Mouse (Mus musculus) embryonic facial prominence, embryonic 12.5 days (tissue): ENCODE measurements at regions not wholly inside any gene's neighbourhood (a gene's known extent, or its start where the extent isn't known, plus 50 kb on each side); places are given as distances from the start of the nearest gene placed in this dataset.

ENCODE experiments used
- ATAC-seq: fragments of 200-750 bp; cut with Nextera tagmentation; 2 replicates; pipeline ENCODE4 v1.8.0; 2017; ENCODE audit not compliant: insufficient number of reproducible peaks, insufficient read depth, low FRiP score, low TSS enrichment
- H3K27ac ChIP-seq: fragments of 300-500 bp; sonication (generic); 2 replicates; pipeline ENCODE4 v1.5.1; 2016; ENCODE audit warnings: mild to moderate bottlenecking
- H3K27me3 ChIP-seq: fragments of 300-500 bp; sonication (generic); 2 replicates; pipeline ENCODE4 v1.6.1; 2016; ENCODE audit warnings: mild to moderate bottlenecking, moderate library complexity
- H3K36me3 ChIP-seq: fragments of 300-500 bp; sonication (generic); 2 replicates; pipeline ENCODE4 v1.6.1; 2016; ENCODE audit warnings: mild to moderate bottlenecking
- H3K4me1 ChIP-seq: fragments of 300-500 bp; sonication (generic); 2 replicates; pipeline ENCODE4 v1.6.1; 2016
- H3K4me2 ChIP-seq: fragments of 300-500 bp; sonication (generic); replicated peaks from 2 replicates; pipeline ENCODE4 v1.6.1; 2016; ENCODE audit warnings: mild to moderate bottlenecking, moderate library complexity
- H3K4me3 ChIP-seq: fragments of 300-500 bp; sonication (generic); 2 replicates; pipeline ENCODE4 v1.5.1; 2016; ENCODE audit warnings: mild to moderate bottlenecking
- H3K9ac ChIP-seq: fragments of 300-500 bp; sonication (generic); 2 replicates; pipeline ENCODE4 v1.6.1; 2016; ENCODE audit warnings: mild to moderate bottlenecking, moderate library complexity
- H3K9me3 ChIP-seq: fragments of 300-500 bp; sonication (generic); 2 replicates; pipeline ENCODE4 v1.6.1; 2016; ENCODE audit warnings: mild to moderate bottlenecking, moderate library complexity
- WGBS: fragments of 180-500 bp; shearing (Covaris S2); methylation state at CpG from one replicate; pipeline ENCODE4 v1.1.7; 2016; 5-methylcytosine and 5-hydroxymethylcytosine counted together

GRCm38 (mm10) chr3:14975203-14975602 lies 89.1 kb downstream of the Car2 start:
- WGBS = 89% methylated on average over 2 of the region's 2 CpGs
- Histone ChIP-seq H3K9me3 (no peaks in the 10 kb centered on the region), H3K27me3 (no peaks in the 10 kb centered on the region), H3K27ac (no peak overlapping the region), H3K9ac (no peak overlapping the region), H3K4me1 (no peaks in the 10 kb centered on the region), H3K4me2 (no peak overlapping the region), H3K36me3 (no peaks in the 10 kb centered on the region), H3K4me3 (no peak overlapping the region)
- no peak for ATAC-seq

GRCm38 (mm10) chr3:14979116-14979613 lies 93.1 kb downstream of the Car2 start:
- Histone ChIP-seq H3K9ac (no peak overlapping the region), H3K27ac (no peak overlapping the region), H3K36me3 (no peaks in the 10 kb centered on the region), H3K9me3 (no peaks in the 10 kb centered on the region), H3K4me2 (no peak overlapping the region), H3K4me1 (no peaks in the 10 kb centered on the region), H3K27me3 (no peaks in the 10 kb centered on the region), H3K4me3 (no peak overlapping the region)
- WGBS = 67% methylated on average over 5 of the region's 5 CpGs
- no peak for ATAC-seq

DNA sequence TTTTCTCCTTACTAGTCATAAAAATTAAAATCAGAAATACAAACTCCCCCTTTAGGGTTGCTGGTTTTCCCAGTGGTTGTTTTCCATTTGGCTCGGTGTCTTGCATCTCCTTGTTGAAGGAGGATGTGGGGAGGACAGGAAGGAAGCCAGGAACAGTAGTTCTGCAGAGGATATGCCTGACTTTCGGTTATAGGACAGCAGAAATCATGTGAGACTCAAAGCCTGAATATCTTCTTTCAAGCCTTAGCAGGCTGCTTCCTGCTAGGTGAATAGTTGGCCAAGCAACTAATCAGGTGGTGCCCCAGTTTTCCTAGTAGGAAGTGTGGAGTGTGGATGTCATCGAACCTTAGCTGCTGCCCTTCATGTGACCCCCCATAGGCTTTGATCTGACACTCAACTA lies 103.6 kb downstream of the Car2 start:
- no peak for ATAC-seq
- WGBS = 64% methylated on average over 3 of the region's 3 CpGs
- H3K9me3 ChIP-seq = no peaks in the 10 kb centered on the region
- no peak overlapping the region for H3K4me3 ChIP-seq
- H3K36me3 ChIP-seq = no peaks in the 10 kb centered on the region
- H3K9ac ChIP-seq = no peak overlapping the region
- H3K4me1 ChIP-seq = no peaks in the 10 kb centered on the region
- H3K4me2 ChIP-seq = no peak overlapping the region
- no peak overlapping the region for H3K27ac ChIP-seq
- no peaks in the 10 kb centered on the region for H3K27me3 ChIP-seq

DNA sequence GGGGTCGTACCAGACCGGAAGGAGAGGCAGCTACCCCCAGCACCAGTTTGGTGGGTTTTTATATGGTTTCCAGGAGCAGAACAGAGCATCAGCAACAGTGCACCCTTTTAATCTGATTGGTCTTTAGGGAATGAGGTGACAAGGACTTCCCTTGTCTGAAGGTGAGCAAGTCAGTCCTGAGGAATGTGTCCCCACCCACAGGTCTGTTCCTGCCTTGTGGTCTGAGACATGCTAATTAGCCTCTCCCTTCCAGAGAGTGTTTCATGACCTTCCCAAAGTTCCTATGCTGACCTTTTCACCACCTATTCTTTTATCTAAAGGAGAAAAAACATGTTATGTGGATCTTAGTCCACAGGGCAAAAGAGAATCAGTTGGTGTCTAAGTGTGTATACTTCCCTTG lies 107.9 kb downstream of the Car2 start:
- Histone ChIP-seq H3K9me3 (no peaks in the 10 kb centered on the region), H3K27me3 (no peaks in the 10 kb centered on the region), H3K36me3 (no peaks in the 10 kb centered on the region), H3K4me2 (no peak overlapping the region), H3K27ac (no peak overlapping the region), H3K9ac (no peak overlapping the region), H3K4me1 (no peaks in the 10 kb centered on the region), H3K4me3 (no peak overlapping the region)
- ATAC-seq = no peak
- 78% methylated on average over 2 of the region's 2 CpGs for WGBS

GRCm38 (mm10) chr3:14997241-14997640 lies 111.2 kb downstream of the Car2 start:
- no peaks in the 10 kb centered on the region for H3K4me1 ChIP-seq
- no peak overlapping the region for H3K4me3 ChIP-seq
- H3K9me3 ChIP-seq = no peaks in the 10 kb centered on the region
- no peak overlapping the region for H3K9ac ChIP-seq
- no peaks in the 10 kb centered on the region for H3K36me3 ChIP-seq
- H3K27ac ChIP-seq = no peak overlapping the region
- 82% methylated on average over 3 of the region's 3 CpGs for WGBS
- ATAC-seq = no peak
- no peaks in the 10 kb centered on the region for H3K27me3 ChIP-seq
- H3K4me2 ChIP-seq = no peak overlapping the region

DNA sequence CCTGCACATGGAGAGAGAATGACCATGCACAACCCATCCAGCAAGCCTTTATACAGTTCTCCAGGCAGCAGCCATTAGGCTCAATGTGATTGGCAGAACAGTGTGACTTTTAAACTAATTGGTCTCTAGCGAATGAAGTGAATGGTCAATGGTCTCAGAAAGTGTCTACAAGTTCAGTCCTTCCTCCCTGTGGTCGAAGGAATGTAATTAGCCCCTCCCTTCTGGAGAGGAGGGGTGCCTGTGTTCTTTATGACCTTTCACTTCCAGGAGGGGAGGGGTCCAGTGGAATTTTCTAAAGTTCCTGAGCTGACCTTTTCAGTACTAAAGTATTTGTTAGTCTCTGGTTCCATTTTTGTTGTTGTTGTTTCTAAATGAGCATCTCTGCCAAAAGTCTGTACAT lies 112.4 kb downstream of the Car2 start:
- Histone ChIP-seq H3K27me3 (no peaks in the 10 kb centered on the region), H3K36me3 (no peaks in the 10 kb centered on the region), H3K4me2 (no peak overlapping the region), H3K4me3 (no peak overlapping the region), H3K9ac (no peak overlapping the region), H3K4me1 (no peaks in the 10 kb centered on the region), H3K9me3 (no peaks in the 10 kb centered on the region), H3K27ac (no peak overlapping the region)
- WGBS = 41% methylated on average over 2 of the region's 2 CpGs
- ATAC-seq = no peak

- ATAC-seq = no peak
- WGBS = 85% methylated on average over 1 of the region's 1 CpGs
- no peak overlapping the region for H3K4me3 ChIP-seq
- no peaks in the 10 kb centered on the region for H3K36me3 ChIP-seq
- no peak overlapping the region for H3K27ac ChIP-seq
- H3K4me1 ChIP-seq = no peaks in the 10 kb centered on the region
- H3K9me3 ChIP-seq = no peaks in the 10 kb centered on the region
- H3K4me2 ChIP-seq = no peak overlapping the region
- no peaks in the 10 kb centered on the region for H3K27me3 ChIP-seq
- no peak overlapping the region for H3K9ac ChIP-seq
Measured at GRCm38 (mm10) chr3:14999411-14999810, 113.3 kb downstream of the Car2 start.

- H3K9me3 ChIP-seq = no peaks in the 10 kb centered on the region
Measured at GRCm38 (mm10) chr3:14999914-15000313, 113.8 kb downstream of the Car2 start.

DNA sequence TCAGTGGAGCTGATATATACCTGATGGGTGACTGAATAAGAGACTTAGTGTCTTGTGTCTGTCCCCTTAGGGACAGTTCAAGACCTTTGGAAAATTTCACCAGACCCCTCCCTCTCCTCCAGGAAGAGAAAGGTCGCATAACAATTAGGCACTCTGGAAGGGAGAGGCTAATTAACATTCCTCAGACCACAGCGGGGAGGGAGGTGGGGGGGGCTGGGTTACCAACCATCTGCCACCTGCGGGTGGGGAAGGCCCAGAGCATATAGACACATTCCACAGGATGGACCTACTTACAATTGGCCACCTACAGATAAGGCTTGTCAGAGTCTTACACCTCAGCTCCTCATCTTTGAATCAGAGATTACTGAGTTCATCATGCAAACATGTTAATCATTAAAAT lies 114.6 kb downstream of the Car2 start:
- Histone ChIP-seq H3K36me3 (no peaks in the 10 kb centered on the region), H3K9ac (no peak overlapping the region), H3K27me3 (no peaks in the 10 kb centered on the region), H3K4me2 (no peak overlapping the region), H3K4me1 (no peaks in the 10 kb centered on the region), H3K27ac (no peak overlapping the region), H3K4me3 (no peak overlapping the region), H3K9me3 (no peaks in the 10 kb centered on the region)
- ATAC-seq = no peak
- 0% methylated on average over 3 of the region's 3 CpGs for WGBS

More at GRCm38 (mm10) chr3:14999914-15000313, 113.8 kb downstream of the Car2 start:
- no peak overlapping the region for H3K4me2 ChIP-seq
- no peaks in the 10 kb centered on the region for H3K4me1 ChIP-seq
- no peaks in the 10 kb centered on the region for H3K27me3 ChIP-seq
- no peak overlapping the region for H3K4me3 ChIP-seq
- no peak overlapping the region for H3K27ac ChIP-seq
- ATAC-seq = no peak
- no peaks in the 10 kb centered on the region for H3K36me3 ChIP-seq
- H3K9ac ChIP-seq = no peak overlapping the region

GRCm38 (mm10) chr3:15007821-15008220 lies 121.7 kb downstream of the Car2 start:
- no peaks in the 10 kb centered on the region for H3K27me3 ChIP-seq
- no peak for ATAC-seq
- no peaks in the 10 kb centered on the region for H3K4me1 ChIP-seq
- WGBS = 75% methylated on average over 3 of the region's 3 CpGs
- no peak overlapping the region for H3K4me2 ChIP-seq
- no peak overlapping the region for H3K9ac ChIP-seq
- no peak overlapping the region for H3K4me3 ChIP-seq
- no peaks in the 10 kb centered on the region for H3K9me3 ChIP-seq
- H3K36me3 ChIP-seq = no peaks in the 10 kb centered on the region
- H3K27ac ChIP-seq = no peak overlapping the region

GRCm38 (mm10) chr3:15008501-15008900 lies 122.4 kb downstream of the Car2 start:
- Histone ChIP-seq H3K27ac (no peak overlapping the region), H3K4me3 (no peak overlapping the region), H3K4me2 (no peak overlapping the region), H3K9ac (no peak overlapping the region), H3K27me3 (no peaks in the 10 kb centered on the region), H3K36me3 (no peaks in the 10 kb centered on the region), H3K4me1 (no peaks in the 10 kb centered on the region), H3K9me3 (no peaks in the 10 kb centered on the region)
- no peak for ATAC-seq
- 79% methylated on average over 1 of the region's 1 CpGs for WGBS

- H3K4me2 ChIP-seq = no peak overlapping the region
- H3K27ac ChIP-seq = no peak overlapping the region
- H3K27me3 ChIP-seq = no peaks in the 10 kb centered on the region
- no peak overlapping the region for H3K9ac ChIP-seq
- H3K4me1 ChIP-seq = no peaks in the 10 kb centered on the region
- 86% methylated on average over 2 of the region's 2 CpGs for WGBS
- H3K4me3 ChIP-seq = no peak overlapping the region
- H3K9me3 ChIP-seq = no peaks in the 10 kb centered on the region
- H3K36me3 ChIP-seq = no peaks in the 10 kb centered on the region
- ATAC-seq = no peak
Measured at GRCm38 (mm10) chr3:15009747-15010146, 123.7 kb downstream of the Car2 start.

DNA sequence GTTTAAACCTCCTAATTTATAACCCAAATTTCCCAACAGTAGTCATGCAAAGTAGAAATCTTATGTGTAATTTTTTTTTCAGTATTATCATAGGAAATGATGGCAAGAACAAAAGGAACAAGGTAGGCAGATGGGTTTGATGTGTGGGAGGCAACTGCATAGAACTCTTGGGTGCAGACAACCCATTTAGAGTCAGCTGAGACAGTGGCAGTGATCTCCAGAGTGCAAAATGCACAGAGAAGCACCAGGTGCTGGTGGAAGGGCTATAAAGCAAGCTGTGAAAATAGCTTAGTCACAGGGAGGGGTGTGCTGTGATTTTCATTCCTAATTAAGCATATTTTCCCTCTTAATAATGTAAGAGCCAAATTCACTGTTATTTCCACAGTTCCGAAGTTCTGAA lies 130.5 kb downstream of the Car2 start:
- ATAC-seq = no peak
- H3K4me1 ChIP-seq = no peaks in the 10 kb centered on the region
- no peaks in the 10 kb centered on the region for H3K27me3 ChIP-seq
- H3K4me3 ChIP-seq = no peak overlapping the region
- H3K36me3 ChIP-seq = no peaks in the 10 kb centered on the region
- H3K27ac ChIP-seq = no peak overlapping the region
- WGBS = 53% methylated on average over 1 of the region's 1 CpGs
- no peak overlapping the region for H3K9ac ChIP-seq
- no peak overlapping the region for H3K4me2 ChIP-seq
- no peaks in the 10 kb centered on the region for H3K9me3 ChIP-seq
